Mouse (Mus musculus): ENCODE data around the gene Nefh. TPM values are rescaled to one million over a fixed set of nuclear protein-coding genes. Genes with fewer than 3 reads are reported as not detected.

Gene Nefh
- polyA plus RNA-seq, 1 experiment from 2014 or later: 0.78 TPM

GRCm38 (mm10) chr11:4967549-4967948 is 19.7 kb upstream of the Nefh start:
- H3K4me2 ChIP-seq (replicated peaks; ENCODE audit: low read depth, low read length): no peak overlapping the region
- WGBS: 49% methylated on average over 2 of the region's 2 CpGs

GRCm38 (mm10) chr11:4966888-4967287 is 19.0 kb upstream of the Nefh start:
- ATAC-seq (ENCODE audit: insufficient number of reproducible peaks, insufficient read depth, low FRiP score, low read depth): no peak
- Histone ChIP-seq H3K4me2 (replicated peaks; ENCODE audit: low read depth, low read length) (no peak overlapping the region), H3K36me3 (ENCODE audit: control insufficient read depth, insufficient read depth, low read length) (no peaks in the 10 kb centered on the region), H3K4me3 (ENCODE audit: low read depth, low read length) (no peak overlapping the region), H3K4me1 (ENCODE audit: control insufficient read depth, insufficient read depth, low read length) (no peaks in the 10 kb centered on the region), H3K9ac (replicated peaks; ENCODE audit: low read depth, low read length) (no peak overlapping the region), H3K27me3 (ENCODE audit: control insufficient read depth, insufficient read depth, low read length) (no peaks in the 10 kb centered on the region), H3K9me3 (ENCODE audit: control insufficient read depth, low read depth, low read length) (no peaks in the 10 kb centered on the region), H3K27ac (ENCODE audit: low read length) (no peak overlapping the region)
- 70% methylated on average over 5 of the region's 5 CpGs for WGBS

More at GRCm38 (mm10) chr11:4967549-4967948, 19.7 kb upstream of the Nefh start:
- no peak for ATAC-seq (ENCODE audit: insufficient number of reproducible peaks, insufficient read depth, low FRiP score, low read depth)
- H3K36me3 ChIP-seq (ENCODE audit: control insufficient read depth, insufficient read depth, low read length): no peaks in the 10 kb centered on the region
- H3K9me3 ChIP-seq (ENCODE audit: control insufficient read depth, low read depth, low read length): no peaks in the 10 kb centered on the region
- no peak overlapping the region for H3K9ac ChIP-seq (replicated peaks; ENCODE audit: low read depth, low read length)
- no peak overlapping the region for H3K4me3 ChIP-seq (ENCODE audit: low read depth, low read length)
- no peaks in the 10 kb centered on the region for H3K27me3 ChIP-seq (ENCODE audit: control insufficient read depth, insufficient read depth, low read length)
- no peaks in the 10 kb centered on the region for H3K4me1 ChIP-seq (ENCODE audit: control insufficient read depth, insufficient read depth, low read length)
- no peak overlapping the region for H3K27ac ChIP-seq (ENCODE audit: low read length)

- 39% methylated on average over 2 of the region's 2 CpGs for WGBS
- Histone ChIP-seq H3K27ac (ENCODE audit: low read length) (no peak overlapping the region), H3K4me3 (ENCODE audit: low read depth, low read length) (no peak overlapping the region), H3K4me1 (ENCODE audit: control insufficient read depth, insufficient read depth, low read length) (no peaks in the 10 kb centered on the region), H3K9me3 (ENCODE audit: control insufficient read depth, low read depth, low read length) (no peaks in the 10 kb centered on the region), H3K9ac (replicated peaks; ENCODE audit: low read depth, low read length) (no peak overlapping the region), H3K36me3 (ENCODE audit: control insufficient read depth, insufficient read depth, low read length) (no peaks in the 10 kb centered on the region), H3K27me3 (ENCODE audit: control insufficient read depth, insufficient read depth, low read length) (no peaks in the 10 kb centered on the region), H3K4me2 (replicated peaks; ENCODE audit: low read depth, low read length) (no peak overlapping the region)
- ATAC-seq (ENCODE audit: insufficient number of reproducible peaks, insufficient read depth, low FRiP score, low read depth): no peak
Measured at GRCm38 (mm10) chr11:4966325-4966724, 18.5 kb upstream of the Nefh start.

GRCm38 (mm10) chr11:4963099-4963808 is 15.4 kb upstream of the Nefh start:
- 54% methylated on average over 6 of the region's 6 CpGs for WGBS

GRCm38 (mm10) chr11:4953918-4954317 is 6.1 kb upstream of the Nefh start:
- ATAC-seq (ENCODE audit: insufficient number of reproducible peaks, insufficient read depth, low FRiP score, low read depth): no peak
- H3K36me3 ChIP-seq (ENCODE audit: control insufficient read depth, insufficient read depth, low read length): no peaks in the 10 kb centered on the region
- no peaks in the 10 kb centered on the region for H3K9me3 ChIP-seq (ENCODE audit: control insufficient read depth, low read depth, low read length)
- H3K4me1 ChIP-seq (ENCODE audit: control insufficient read depth, insufficient read depth, low read length): no peaks in the 10 kb centered on the region
- no peak overlapping the region for H3K4me2 ChIP-seq (replicated peaks; ENCODE audit: low read depth, low read length)
- H3K27ac ChIP-seq (ENCODE audit: low read length): no peak overlapping the region
- no peak overlapping the region for H3K4me3 ChIP-seq (ENCODE audit: low read depth, low read length)
- WGBS: 4% methylated on average over 8 of the region's 8 CpGs
- H3K27me3 ChIP-seq (ENCODE audit: control insufficient read depth, insufficient read depth, low read length): peaks cover 13% of the 10 kb centered on the region
- no peak overlapping the region for H3K9ac ChIP-seq (replicated peaks; ENCODE audit: low read depth, low read length)

More at GRCm38 (mm10) chr11:4963099-4963808, 15.4 kb upstream of the Nefh start:
- no peak overlapping the region for H3K9ac ChIP-seq (replicated peaks; ENCODE audit: low read depth, low read length)
- H3K4me1 ChIP-seq (ENCODE audit: control insufficient read depth, insufficient read depth, low read length): no peaks in the 10 kb centered on the region
- H3K4me2 ChIP-seq (replicated peaks; ENCODE audit: low read depth, low read length): no peak overlapping the region
- no peaks in the 10 kb centered on the region for H3K36me3 ChIP-seq (ENCODE audit: control insufficient read depth, insufficient read depth, low read length)
- H3K27me3 ChIP-seq (ENCODE audit: control insufficient read depth, insufficient read depth, low read length): no peaks in the 10 kb centered on the region
- no peak for ATAC-seq (ENCODE audit: insufficient number of reproducible peaks, insufficient read depth, low FRiP score, low read depth)
- H3K27ac ChIP-seq (ENCODE audit: low read length): no peak overlapping the region
- H3K9me3 ChIP-seq (ENCODE audit: control insufficient read depth, low read depth, low read length): no peaks in the 10 kb centered on the region
- H3K4me3 ChIP-seq (ENCODE audit: low read depth, low read length): no peak overlapping the region

- Histone ChIP-seq H3K4me1 (ENCODE audit: control insufficient read depth, insufficient read depth, low read length) (no peaks in the 10 kb centered on the region), H3K4me2 (replicated peaks; ENCODE audit: low read depth, low read length) (no peak overlapping the region), H3K27ac (ENCODE audit: low read length) (no peak overlapping the region), H3K9me3 (ENCODE audit: control insufficient read depth, low read depth, low read length) (no peaks in the 10 kb centered on the region), H3K9ac (replicated peaks; ENCODE audit: low read depth, low read length) (no peak overlapping the region), H3K4me3 (ENCODE audit: low read depth, low read length) (no peak overlapping the region), H3K27me3 (ENCODE audit: control insufficient read depth, insufficient read depth, low read length) (peaks cover 18% of the 10 kb centered on the region), H3K36me3 (ENCODE audit: control insufficient read depth, insufficient read depth, low read length) (no peaks in the 10 kb centered on the region)
- WGBS: 2% methylated on average over 6 of the region's 6 CpGs
- ATAC-seq (ENCODE audit: insufficient number of reproducible peaks, insufficient read depth, low FRiP score, low read depth): no peak
Measured at GRCm38 (mm10) chr11:4953401-4953800, 5.5 kb upstream of the Nefh start.

GRCm38 (mm10) chr11:4949256-4950044 is 1.6 kb upstream of the Nefh start:
- Histone ChIP-seq H3K9me3 (ENCODE audit: control insufficient read depth, low read depth, low read length) (no peaks in the 10 kb centered on the region), H3K36me3 (ENCODE audit: control insufficient read depth, insufficient read depth, low read length) (no peaks in the 10 kb centered on the region), H3K4me1 (ENCODE audit: control insufficient read depth, insufficient read depth, low read length) (peaks cover 7% of the 10 kb centered on the region; the same call in 1 of the 2 replicates), H3K27me3 (ENCODE audit: control insufficient read depth, insufficient read depth, low read length) (peaks cover 48% of the 10 kb centered on the region), H3K9ac (replicated peaks; ENCODE audit: low read depth, low read length) (no peak overlapping the region), H3K4me3 (ENCODE audit: low read depth, low read length) (no peak overlapping the region), H3K4me2 (replicated peaks; ENCODE audit: low read depth, low read length) (no peak overlapping the region), H3K27ac (ENCODE audit: low read length) (no peak overlapping the region)
- ATAC-seq (ENCODE audit: insufficient number of reproducible peaks, insufficient read depth, low FRiP score, low read depth): 0 out of 2 replicates have a peak, but pooled peaks have one; percentile 9
- 4% methylated on average over 23 of the region's 23 CpGs for WGBS

- H3K4me2 ChIP-seq (replicated peaks; ENCODE audit: low read depth, low read length): no peak overlapping the region
- no peak overlapping the region for H3K9ac ChIP-seq (replicated peaks; ENCODE audit: low read depth, low read length)
- no peak overlapping the region for H3K4me3 ChIP-seq (ENCODE audit: low read depth, low read length)
- peaks cover 48% of the 10 kb centered on the region for H3K27me3 ChIP-seq (ENCODE audit: control insufficient read depth, insufficient read depth, low read length)
- H3K9me3 ChIP-seq (ENCODE audit: control insufficient read depth, low read depth, low read length): no peaks in the 10 kb centered on the region
- WGBS: 35% methylated on average over 8 of the region's 8 CpGs
- no peak for ATAC-seq (ENCODE audit: insufficient number of reproducible peaks, insufficient read depth, low FRiP score, low read depth)
- H3K27ac ChIP-seq (ENCODE audit: low read length): no peak overlapping the region
- peaks cover 7% of the 10 kb centered on the region; the same call in 1 of the 2 replicates for H3K4me1 ChIP-seq (ENCODE audit: control insufficient read depth, insufficient read depth, low read length)
- no peaks in the 10 kb centered on the region for H3K36me3 ChIP-seq (ENCODE audit: control insufficient read depth, insufficient read depth, low read length)
Measured at GRCm38 (mm10) chr11:4948792-4949191, 928 bp upstream of the Nefh start.

All from stomach, embryonic 14.5 days (tissue).